Mouse (Mus musculus): ENCODE measurements at regions not wholly inside any gene's neighbourhood (a gene's known extent, or its start where the extent isn't known, plus 50 kb on each side); places are given as distances from the start of the nearest gene placed in this dataset.

DNA sequence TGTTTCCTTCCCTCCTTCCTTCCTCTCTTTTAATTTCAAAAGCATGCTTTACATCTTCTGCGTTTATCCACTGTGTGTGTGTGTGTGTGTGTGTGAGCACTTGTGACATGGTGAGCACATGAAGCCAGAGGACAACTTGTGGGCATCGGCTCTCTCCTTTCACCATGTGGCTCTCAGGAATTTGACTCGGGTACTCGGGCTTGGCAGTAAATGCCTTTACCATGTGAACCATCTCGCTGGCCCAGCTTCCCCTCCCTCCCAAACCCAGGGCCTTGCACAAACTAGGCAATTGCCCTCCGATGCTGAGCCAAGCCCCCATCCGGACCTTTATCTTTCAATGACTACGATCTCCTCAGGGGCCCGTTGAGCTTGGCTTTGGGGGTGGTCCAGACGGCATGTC, 99.1 kb downstream of the Vegfa start:
- TF ChIP-seq EP300 (IDR thresholded peaks at IDR 0.05; ENCODE audit: insufficient read depth, low read depth, low read length) (no peak), POLR2A (IDR thresholded peaks at IDR 0.05; ENCODE audit: insufficient read depth, low read depth, low read length) (no peak)
